Mouse (Mus musculus): ENCODE data around the gene Wasf2. TPM values are rescaled to one million over a fixed set of nuclear protein-coding genes. Genes with fewer than 3 reads are reported as not detected.
A peak's percentile ranks its signal among the peaks of the same experiment; 100 is the strongest.

Gene Wasf2
- polyA plus RNA-seq, 1 experiment from 2014 or later: 73.7 TPM

GRCm38 (mm10) chr4:133119579-133119978 is 10.7 kb upstream of the Wasf2 start:
- WGBS: 90% methylated on average over 6 of the region's 6 CpGs
- no peak for DNase-seq (ENCODE audit: low spot score)
- Histone ChIP-seq H3K27me3 (ENCODE audit: low read depth, poor library complexity, severe bottlenecking) (no peaks in the 10 kb centered on the region), H3K36me3 (no peaks in the 10 kb centered on the region), H3K4me3 (no peak overlapping the region), H3K4me1 (peaks cover 50% of the 10 kb centered on the region), H3K27ac (no peak overlapping the region), H3K9me3 (replicated peaks) (no peaks in the 10 kb centered on the region)

- Histone ChIP-seq H3K4me1 (peaks cover 43% of the 10 kb centered on the region), H3K9me3 (replicated peaks) (no peaks in the 10 kb centered on the region), H3K27ac (peak overlapping the region; percentile 72), H3K36me3 (no peaks in the 10 kb centered on the region), H3K27me3 (ENCODE audit: low read depth, poor library complexity, severe bottlenecking) (no peaks in the 10 kb centered on the region), H3K4me3 (0 out of 2 replicates have a peak overlapping the region, but pooled peaks have one; percentile 21)
- DNase-seq (ENCODE audit: low spot score): no peak
- 12% methylated on average over 11 of the region's 11 CpGs for WGBS
These were observed 9.4 kb upstream of the Wasf2 start for GRCm38 (mm10) chr4:133120833-133121321.

DNA sequence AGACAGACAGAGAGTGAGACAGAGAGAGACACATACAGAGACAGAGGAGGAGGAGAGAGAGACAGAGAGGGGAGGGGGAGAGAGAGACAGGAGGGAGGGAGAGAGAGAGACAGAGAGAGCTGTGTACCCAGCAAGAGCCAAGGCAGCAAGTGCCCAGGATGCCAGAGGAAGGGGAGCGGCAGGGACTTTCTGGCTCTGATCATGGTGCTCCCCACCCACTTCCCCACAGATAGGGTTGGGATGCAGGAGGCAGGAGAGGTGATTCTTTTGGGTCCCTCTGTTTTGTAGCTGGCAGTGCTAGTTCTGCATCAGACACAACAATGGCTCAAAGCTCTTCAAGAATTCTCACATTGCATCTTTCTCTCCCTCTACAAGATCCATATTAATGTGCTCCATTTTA is 8.9 kb upstream of the Wasf2 start:
- Histone ChIP-seq H3K9me3 (replicated peaks) (no peaks in the 10 kb centered on the region), H3K27me3 (ENCODE audit: low read depth, poor library complexity, severe bottlenecking) (no peaks in the 10 kb centered on the region), H3K4me3 (no peak overlapping the region), H3K27ac (peak overlapping the region; percentile 72), H3K4me1 (peaks cover 38% of the 10 kb centered on the region), H3K36me3 (no peaks in the 10 kb centered on the region)
- WGBS: 68% methylated on average over 1 of the region's 1 CpGs
- no peak for DNase-seq (ENCODE audit: low spot score)

DNA sequence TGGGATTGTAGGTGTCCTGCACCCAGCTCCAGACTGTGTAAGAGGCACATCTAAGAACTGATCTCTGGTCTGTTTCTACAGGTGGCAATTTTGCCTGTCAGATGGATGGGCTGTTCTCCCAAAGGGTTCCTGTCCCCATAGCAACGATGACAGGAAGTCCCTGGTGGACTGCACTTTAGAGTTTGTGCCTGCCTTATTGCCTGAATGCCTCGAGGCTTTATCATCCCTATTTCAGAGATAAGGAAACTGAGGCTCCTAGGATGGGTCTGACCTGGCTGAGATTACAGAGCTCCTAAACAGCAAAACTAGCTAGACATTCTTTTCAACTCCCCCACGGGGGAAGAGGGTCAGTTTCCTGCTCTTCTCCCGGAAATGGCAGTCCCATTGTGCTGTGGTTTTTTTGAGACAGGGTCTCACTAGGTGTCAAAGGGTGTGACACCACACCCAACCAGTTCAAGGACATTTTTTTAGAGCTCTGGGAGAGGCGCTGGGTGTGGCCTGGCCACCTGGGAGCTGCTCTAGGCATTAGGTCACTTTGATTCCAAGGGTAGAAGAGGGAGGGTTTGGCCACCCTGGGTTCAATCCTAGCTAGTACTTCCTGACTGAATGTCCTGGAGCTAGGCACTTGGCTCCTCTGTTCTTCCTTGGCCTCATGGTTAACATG is 8.2 kb upstream of the Wasf2 start:
- WGBS: 35% methylated on average over 5 of the region's 5 CpGs
- peaks cover 31% of the 10 kb centered on the region for H3K4me1 ChIP-seq
- no peaks in the 10 kb centered on the region for H3K27me3 ChIP-seq (ENCODE audit: low read depth, poor library complexity, severe bottlenecking)
- no peak overlapping the region for H3K4me3 ChIP-seq
- H3K9me3 ChIP-seq (replicated peaks): no peaks in the 10 kb centered on the region
- H3K27ac ChIP-seq: no peak overlapping the region
- DNase-seq (ENCODE audit: low spot score): no peak
- no peaks in the 10 kb centered on the region for H3K36me3 ChIP-seq

- Histone ChIP-seq H3K27me3 (ENCODE audit: low read depth, poor library complexity, severe bottlenecking) (no peaks in the 10 kb centered on the region), H3K36me3 (no peaks in the 10 kb centered on the region), H3K4me3 (no peak overlapping the region), H3K27ac (no peak overlapping the region), H3K9me3 (replicated peaks) (no peaks in the 10 kb centered on the region), H3K4me1 (peaks cover 26% of the 10 kb centered on the region)
- 88% methylated on average over 3 of the region's 3 CpGs for WGBS
- DNase-seq (ENCODE audit: low spot score): no peak
These were observed 3.2 kb upstream of the Wasf2 start for GRCm38 (mm10) chr4:133127079-133127478.

GRCm38 (mm10) chr4:133127894-133128293 is 2.4 kb upstream of the Wasf2 start:
- H3K4me3 ChIP-seq: no peak overlapping the region
- 91% methylated on average over 4 of the region's 4 CpGs for whole genome bisulfite sequencing
- no peaks in the 10 kb centered on the region for H3K36me3 ChIP-seq
- no peaks in the 10 kb centered on the region for H3K27me3 ChIP-seq (ENCODE audit: low read depth, poor library complexity, severe bottlenecking)
- DNase-seq (ENCODE audit: low spot score): no peak
- no peak overlapping the region; the same call in 1 of the 2 replicates for H3K27ac ChIP-seq
- H3K9me3 ChIP-seq (replicated peaks): no peaks in the 10 kb centered on the region
- H3K4me1 ChIP-seq: peaks cover 25% of the 10 kb centered on the region

- Histone ChIP-seq H3K9me3 (replicated peaks) (no peaks in the 10 kb centered on the region), H3K27ac (peak overlapping the region; percentile 96), H3K36me3 (peaks cover 9% of the 10 kb centered on the region), H3K4me3 (peak overlapping the region; percentile 95), H3K4me1 (peaks cover 25% of the 10 kb centered on the region), H3K27me3 (ENCODE audit: low read depth, poor library complexity, severe bottlenecking) (no peaks in the 10 kb centered on the region)
- WGBS: 63% methylated on average over 11 of the region's 11 CpGs
- no peak for DNase-seq (ENCODE audit: low spot score)
These were observed 914 bp upstream of the Wasf2 start for GRCm38 (mm10) chr4:133129391-133129790.

DNA sequence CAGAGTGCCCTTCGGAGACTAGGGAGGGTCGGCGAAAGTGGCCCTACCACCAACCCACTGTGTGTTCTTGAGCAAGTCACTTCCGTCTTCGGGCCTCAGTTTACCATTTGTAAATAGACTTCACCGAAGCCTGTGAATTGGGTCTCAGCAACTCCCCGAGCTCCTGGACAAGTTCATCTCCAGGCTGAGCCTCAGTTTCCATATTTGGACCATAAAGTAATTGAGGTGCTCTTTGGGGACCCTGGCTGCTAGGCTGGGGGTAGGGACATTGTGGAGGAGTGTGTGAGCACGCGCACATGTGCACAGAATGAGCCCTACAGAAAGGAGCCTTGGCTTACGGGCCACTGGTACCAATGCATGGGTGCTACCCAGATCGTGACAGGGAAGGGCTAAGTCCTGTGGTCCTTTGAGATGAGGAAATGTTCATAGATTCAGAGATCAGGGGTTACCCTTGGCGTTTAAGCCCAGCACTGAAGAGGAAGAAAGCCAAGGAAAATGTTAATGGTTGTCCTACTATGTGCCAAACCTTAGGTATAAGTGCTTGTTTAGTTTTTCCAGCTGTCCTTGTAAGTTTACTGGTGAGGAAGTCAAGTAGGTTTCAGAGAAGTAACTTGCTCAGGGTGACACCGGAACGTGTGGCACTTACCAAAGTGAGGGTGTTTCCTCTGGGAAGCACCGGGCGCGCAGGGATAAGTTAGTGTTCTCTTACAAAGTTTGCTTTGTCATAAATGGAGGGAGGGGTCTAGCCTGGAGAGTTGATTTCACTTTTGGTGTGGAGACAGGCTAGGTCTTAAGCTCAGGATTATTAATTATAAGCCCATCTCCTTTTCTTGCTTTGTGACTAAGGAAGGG is 811 bp downstream of the Wasf2 start:
- Histone ChIP-seq H3K4me1 (peaks cover 25% of the 10 kb centered on the region), H3K27ac (peak overlapping the region; percentile 96), H3K27me3 (ENCODE audit: low read depth, poor library complexity, severe bottlenecking) (no peaks in the 10 kb centered on the region), H3K9me3 (replicated peaks) (no peaks in the 10 kb centered on the region), H3K36me3 (peaks cover 17% of the 10 kb centered on the region), H3K4me3 (peak overlapping the region; percentile 95)
- no peak for DNase-seq (ENCODE audit: low spot score)
- 4% methylated on average over 17 of the region's 17 CpGs for WGBS

DNA sequence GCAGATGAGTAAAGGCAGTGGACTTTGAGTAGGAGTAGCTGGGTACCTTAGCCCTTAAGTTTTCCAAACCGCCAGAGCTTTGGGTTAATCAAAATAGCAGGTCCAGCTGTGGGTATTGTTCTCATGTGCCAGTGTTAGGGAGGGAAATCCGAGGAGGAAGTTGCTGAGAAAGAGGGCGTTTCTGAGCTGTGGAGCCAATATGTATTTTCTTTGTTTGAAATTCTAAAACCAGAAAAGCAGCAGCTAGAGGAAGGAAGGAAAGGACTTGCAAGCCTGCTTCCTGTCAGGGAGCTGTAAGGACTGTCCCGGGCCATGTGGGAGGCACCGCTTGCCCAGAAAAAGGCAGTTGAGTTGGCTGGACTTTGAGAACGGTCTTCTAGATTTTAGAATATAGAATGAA is 1.7 kb downstream of the Wasf2 start:
- peak overlapping the region; percentile 96 for H3K27ac ChIP-seq
- peaks cover 25% of the 10 kb centered on the region for H3K4me1 ChIP-seq
- WGBS: 40% methylated on average over 6 of the region's 6 CpGs
- H3K36me3 ChIP-seq: peaks cover 17% of the 10 kb centered on the region
- no peak for DNase-seq (ENCODE audit: low spot score)
- H3K27me3 ChIP-seq (ENCODE audit: low read depth, poor library complexity, severe bottlenecking): no peaks in the 10 kb centered on the region
- no peaks in the 10 kb centered on the region for H3K9me3 ChIP-seq (replicated peaks)
- H3K4me3 ChIP-seq: peak overlapping the region; percentile 95

- Histone ChIP-seq H3K9me3 (replicated peaks) (no peaks in the 10 kb centered on the region), H3K27ac (no peak overlapping the region), H3K4me3 (no peak overlapping the region), H3K36me3 (peaks cover 40% of the 10 kb centered on the region), H3K4me1 (peaks cover 4% of the 10 kb centered on the region), H3K27me3 (ENCODE audit: low read depth, poor library complexity, severe bottlenecking) (no peaks in the 10 kb centered on the region)
- DNase-seq (ENCODE audit: low spot score): no peak
- 76% methylated on average over 1 of the region's 1 CpGs for WGBS
These were observed 6.6 kb downstream of the Wasf2 start for GRCm38 (mm10) chr4:133136946-133137345.

GRCm38 (mm10) chr4:133138971-133139370 is 8.7 kb downstream of the Wasf2 start:
- H3K4me1 ChIP-seq: no peaks in the 10 kb centered on the region
- no peaks in the 10 kb centered on the region for H3K27me3 ChIP-seq (ENCODE audit: low read depth, poor library complexity, severe bottlenecking)
- no peak overlapping the region for H3K4me3 ChIP-seq
- no peaks in the 10 kb centered on the region for H3K9me3 ChIP-seq (replicated peaks)
- H3K36me3 ChIP-seq: peaks cover 35% of the 10 kb centered on the region
- WGBS: 91% methylated on average over 4 of the region's 4 CpGs
- no peak overlapping the region for H3K27ac ChIP-seq
- DNase-seq (ENCODE audit: low spot score): no peak

DNA sequence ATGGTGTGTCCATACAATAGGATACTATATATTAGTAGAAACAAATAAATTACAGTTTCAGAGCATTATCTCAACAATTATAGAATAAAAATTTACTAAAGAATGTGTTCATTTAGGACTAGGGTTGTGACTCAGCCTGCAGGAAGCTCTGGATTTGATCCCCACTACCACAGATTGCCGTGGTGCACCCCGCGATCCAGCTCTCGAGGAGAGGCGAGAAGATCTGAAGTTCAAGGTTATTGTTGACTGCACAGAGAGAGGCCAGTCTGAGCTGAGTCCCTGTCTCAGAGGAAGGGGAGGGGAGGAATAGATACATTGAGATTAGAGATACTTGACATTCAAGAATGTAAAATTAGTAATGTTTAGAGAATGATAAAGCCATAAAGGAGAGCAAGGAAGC is 24.7 kb downstream of the Wasf2 start:
- 97% methylated on average over 5 of the region's 5 CpGs for whole genome bisulfite sequencing
- no peak for DNase-seq (ENCODE audit: low spot score)
- no peak overlapping the region for H3K27ac ChIP-seq
- H3K9me3 ChIP-seq (replicated peaks): no peaks in the 10 kb centered on the region
- peaks cover 8% of the 10 kb centered on the region for H3K36me3 ChIP-seq
- H3K4me1 ChIP-seq: no peaks in the 10 kb centered on the region; the same call in 1 of the 2 replicates
- H3K4me3 ChIP-seq: no peak overlapping the region
- H3K27me3 ChIP-seq (ENCODE audit: low read depth, poor library complexity, severe bottlenecking): no peaks in the 10 kb centered on the region

GRCm38 (mm10) chr4:133155726-133156125 is 25.4 kb downstream of the Wasf2 start:
- Histone ChIP-seq H3K9me3 (replicated peaks) (no peaks in the 10 kb centered on the region), H3K4me1 (no peaks in the 10 kb centered on the region; the same call in 1 of the 2 replicates), H3K27me3 (ENCODE audit: low read depth, poor library complexity, severe bottlenecking) (no peaks in the 10 kb centered on the region), H3K4me3 (no peak overlapping the region), H3K36me3 (peaks cover 13% of the 10 kb centered on the region), H3K27ac (no peak overlapping the region)
- no peak for DNase-seq (ENCODE audit: low spot score)
- WGBS: 91% methylated on average over 6 of the region's 6 CpGs

All from limb, embryonic 10.5 days (tissue).